Mouse (Mus musculus): ENCODE data around the gene Sctr. TPM values are rescaled to one million over a fixed set of nuclear protein-coding genes. Genes with fewer than 3 reads are reported as not detected.

Gene Sctr
- polyA plus RNA-seq, 1 experiment, result 0.07 TPM

DNA sequence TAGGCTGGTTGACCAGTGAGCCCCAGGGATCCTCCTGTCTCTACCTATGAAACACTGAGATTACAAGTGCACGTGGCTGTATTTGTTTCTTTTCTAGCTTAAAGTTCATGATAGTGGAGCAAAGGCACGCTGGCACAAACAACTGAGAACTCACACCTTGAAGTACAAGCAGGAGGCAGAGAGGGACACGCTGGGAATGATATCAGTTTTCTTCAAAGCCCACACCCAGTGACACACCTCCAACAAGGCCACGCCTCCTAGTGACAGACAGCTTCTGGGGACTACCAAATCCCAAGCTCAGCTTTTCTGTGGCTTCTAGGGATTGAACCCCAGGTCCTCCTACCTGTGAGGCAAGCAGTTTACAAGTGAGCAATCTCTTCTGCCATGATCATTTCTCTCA lies 33.6 kb upstream of the Sctr start:
- Histone ChIP-seq H3K36me3 (ENCODE audit: control insufficient read depth, insufficient read depth) (no peaks in the 10 kb centered on the region), H3K4me3 (ENCODE audit: insufficient read depth, poor library complexity, severe bottlenecking) (no peak overlapping the region), H3K27me3 (ENCODE audit: control insufficient read depth, insufficient read depth, insufficient read length) (peaks cover 18% of the 10 kb centered on the region), H3K79me2 (ENCODE audit: control insufficient read depth, insufficient read depth) (no peaks in the 10 kb centered on the region), H3K79me3 (ENCODE audit: low read depth) (no peaks in the 10 kb centered on the region), H3ac (ENCODE audit: control insufficient read depth, insufficient read length, low read depth) (no peak overlapping the region)
- TF ChIP-seq CEBPB (IDR thresholded peaks at IDR 0.05; ENCODE audit: low read depth), result no peak
- no peak for TF ChIP-seq MYOG (IDR thresholded peaks at IDR 0.05; ENCODE audit: control insufficient read depth, extremely low read depth, insufficient read length)
- no peak for TF ChIP-seq FOSL1 (IDR thresholded peaks at IDR 0.05; ENCODE audit: insufficient read depth, low read length, poor library complexity, severe bottlenecking)
- TF ChIP-seq MYOD1 (IDR thresholded peaks at IDR 0.05; ENCODE audit: control insufficient read depth, insufficient read length, low read depth), result no peak
- TF ChIP-seq MAX (IDR thresholded peaks at IDR 0.05), result no peak
- no peak for TF ChIP-seq CTCF (IDR thresholded peaks at IDR 0.05; ENCODE audit: control insufficient read depth, insufficient read depth, insufficient read length)
- no peak for TF ChIP-seq USF1 (IDR thresholded peaks at IDR 0.05; ENCODE audit: low read depth)

- Histone ChIP-seq H3K79me2 (ENCODE audit: control insufficient read depth, insufficient read depth) (no peaks in the 10 kb centered on the region), H3K27me3 (ENCODE audit: control insufficient read depth, insufficient read depth, insufficient read length) (peaks cover 21% of the 10 kb centered on the region), H3K36me3 (ENCODE audit: control insufficient read depth, insufficient read depth) (no peaks in the 10 kb centered on the region), H3K4me3 (ENCODE audit: insufficient read depth, poor library complexity, severe bottlenecking) (no peak overlapping the region), H3ac (ENCODE audit: control insufficient read depth, insufficient read length, low read depth) (no peak overlapping the region), H3K79me3 (ENCODE audit: low read depth) (no peaks in the 10 kb centered on the region)
- no peak for TF ChIP-seq MAX (IDR thresholded peaks at IDR 0.05)
- no peak for TF ChIP-seq FOSL1 (IDR thresholded peaks at IDR 0.05; ENCODE audit: insufficient read depth, low read length, poor library complexity, severe bottlenecking)
- no peak for TF ChIP-seq USF1 (IDR thresholded peaks at IDR 0.05; ENCODE audit: low read depth)
- no peak for TF ChIP-seq MYOD1 (IDR thresholded peaks at IDR 0.05; ENCODE audit: control insufficient read depth, insufficient read length, low read depth)
- no peak for TF ChIP-seq CEBPB (IDR thresholded peaks at IDR 0.05; ENCODE audit: low read depth)
- no peak for TF ChIP-seq MYOG (IDR thresholded peaks at IDR 0.05; ENCODE audit: control insufficient read depth, extremely low read depth, insufficient read length)
- TF ChIP-seq CTCF (IDR thresholded peaks at IDR 0.05; ENCODE audit: control insufficient read depth, insufficient read depth, insufficient read length), result no peak
These were observed 31.6 kb upstream of the Sctr start for GRCm38 (mm10) chr1:119975141-119975540.

GRCm38 (mm10) chr1:119986555-119986954 lies 20.1 kb upstream of the Sctr start:
- H3ac ChIP-seq (ENCODE audit: control insufficient read depth, insufficient read length, low read depth), result no peak overlapping the region
- H3K4me3 ChIP-seq (ENCODE audit: insufficient read depth, poor library complexity, severe bottlenecking), result no peak overlapping the region
- TF ChIP-seq CEBPB (IDR thresholded peaks at IDR 0.05; ENCODE audit: low read depth) (peak; percentile 6), MYOD1 (IDR thresholded peaks at IDR 0.05; ENCODE audit: control insufficient read depth, insufficient read length, low read depth) (no peak)
- H3K36me3 ChIP-seq (ENCODE audit: control insufficient read depth, insufficient read depth), result no peaks in the 10 kb centered on the region
- no peaks in the 10 kb centered on the region for H3K79me2 ChIP-seq (ENCODE audit: control insufficient read depth, insufficient read depth)
- no peaks in the 10 kb centered on the region for H3K27me3 ChIP-seq (ENCODE audit: control insufficient read depth, insufficient read depth, insufficient read length)
- H3K79me3 ChIP-seq (ENCODE audit: low read depth), result no peaks in the 10 kb centered on the region

- Histone ChIP-seq H3K4me3 (ENCODE audit: insufficient read depth, poor library complexity, severe bottlenecking) (peak within 1 kb of the TSS; percentile 11), H3ac (ENCODE audit: control insufficient read depth, insufficient read length, low read depth) (no peak within 1 kb of the TSS), H3K79me2 (ENCODE audit: control insufficient read depth, insufficient read depth) (no peaks in the 10 kb centered on the region), H3K79me3 (ENCODE audit: low read depth) (no peaks in the 10 kb centered on the region), H3K36me3 (ENCODE audit: control insufficient read depth, insufficient read depth) (no peaks in the 10 kb centered on the region), H3K27me3 (ENCODE audit: control insufficient read depth, insufficient read depth, insufficient read length) (no peaks in the 10 kb centered on the region)
- TF ChIP-seq CEBPB (IDR thresholded peaks at IDR 0.05; ENCODE audit: low read depth) (no peak), MAX (IDR thresholded peaks at IDR 0.05) (no peak), FOSL1 (IDR thresholded peaks at IDR 0.05; ENCODE audit: insufficient read depth, low read length, poor library complexity, severe bottlenecking) (no peak), USF1 (IDR thresholded peaks at IDR 0.05; ENCODE audit: low read depth) (no peak)
These were observed 9.7 kb upstream of the Sctr start, which contains the start of gene Cfap221 for GRCm38 (mm10) chr1:119996798-119997581. Gene Cfap221 (minus strand): TSS chr1:119997234.

DNA sequence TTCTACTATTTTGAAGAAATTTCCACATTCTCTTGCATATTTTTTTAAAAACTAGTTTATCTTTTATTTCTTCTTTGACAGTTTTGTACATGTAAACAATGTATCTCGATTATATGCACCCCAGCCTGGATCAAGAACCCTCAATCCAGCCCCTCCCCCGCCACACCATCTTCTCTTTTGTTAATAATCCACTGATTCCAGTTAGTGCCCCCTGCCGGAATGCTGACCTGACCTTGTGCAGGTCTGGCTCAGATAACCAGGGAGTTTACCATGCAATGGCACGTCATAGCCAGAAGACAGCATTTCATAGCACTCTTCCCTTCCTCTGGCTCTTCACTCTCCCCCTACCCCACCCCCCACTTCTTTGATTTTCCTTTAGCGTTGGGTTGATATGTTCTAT lies 9.1 kb upstream of the Sctr start:
- Histone ChIP-seq H3K36me3 (ENCODE audit: control insufficient read depth, insufficient read depth) (no peaks in the 10 kb centered on the region), H3K4me3 (ENCODE audit: insufficient read depth, poor library complexity, severe bottlenecking) (no peak overlapping the region), H3ac (ENCODE audit: control insufficient read depth, insufficient read length, low read depth) (no peak overlapping the region), H3K79me3 (ENCODE audit: low read depth) (no peaks in the 10 kb centered on the region), H3K79me2 (ENCODE audit: control insufficient read depth, insufficient read depth) (no peaks in the 10 kb centered on the region), H3K27me3 (ENCODE audit: control insufficient read depth, insufficient read depth, insufficient read length) (peaks cover under 1% of the 10 kb centered on the region)
- no peak for TF ChIP-seq MYOG (IDR thresholded peaks at IDR 0.05; ENCODE audit: control insufficient read depth, extremely low read depth, insufficient read length)

GRCm38 (mm10) chr1:120007851-120008588 lies 1.3 kb downstream of the Sctr start:
- Histone ChIP-seq H3K79me3 (ENCODE audit: low read depth) (no peaks in the 10 kb centered on the region), H3K79me2 (ENCODE audit: control insufficient read depth, insufficient read depth) (no peaks in the 10 kb centered on the region), H3K4me3 (ENCODE audit: insufficient read depth, poor library complexity, severe bottlenecking) (no peak overlapping the region), H3ac (ENCODE audit: control insufficient read depth, insufficient read length, low read depth) (no peak overlapping the region), H3K27me3 (ENCODE audit: control insufficient read depth, insufficient read depth, insufficient read length) (peaks cover 45% of the 10 kb centered on the region), H3K36me3 (ENCODE audit: control insufficient read depth, insufficient read depth) (no peaks in the 10 kb centered on the region)
- no peak for TF ChIP-seq CEBPB (IDR thresholded peaks at IDR 0.05; ENCODE audit: low read depth)
- TF ChIP-seq FOSL1 (IDR thresholded peaks at IDR 0.05; ENCODE audit: insufficient read depth, low read length, poor library complexity, severe bottlenecking), result no peak
- no peak for TF ChIP-seq USF1 (IDR thresholded peaks at IDR 0.05; ENCODE audit: low read depth)
- no peak for TF ChIP-seq CTCF (IDR thresholded peaks at IDR 0.05; ENCODE audit: control insufficient read depth, insufficient read depth, insufficient read length)
- TF ChIP-seq MYOD1 (IDR thresholded peaks at IDR 0.05; ENCODE audit: control insufficient read depth, insufficient read length, low read depth), result no peak
- TF ChIP-seq MAX (IDR thresholded peaks at IDR 0.05), result no peak
- no peak for TF ChIP-seq MYOG (IDR thresholded peaks at IDR 0.05; ENCODE audit: control insufficient read depth, extremely low read depth, insufficient read length)
